Mouse (Mus musculus): ENCODE measurements at regions not wholly inside any gene's neighbourhood (a gene's known extent, or its start where the extent isn't known, plus 50 kb on each side); places are given as distances from the start of the nearest gene placed in this dataset.

DNA sequence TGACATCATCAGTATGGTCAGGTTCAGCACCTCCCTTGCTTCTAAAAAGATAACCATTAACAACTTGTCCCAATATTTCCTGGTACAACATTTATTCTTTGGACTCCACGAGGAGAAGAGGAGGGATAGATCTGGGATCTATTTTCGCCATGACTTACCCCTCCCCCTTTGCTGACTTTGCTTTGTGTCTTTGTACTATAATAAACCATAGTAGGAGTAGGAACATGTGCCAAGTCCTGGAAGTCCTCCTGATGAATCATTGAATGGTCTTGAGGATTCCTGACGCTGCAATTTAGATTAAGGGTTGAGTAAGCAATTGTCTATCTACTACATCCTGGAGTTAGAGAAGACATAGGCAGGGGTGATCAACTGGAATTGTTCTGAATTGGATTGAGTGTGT is 71.2 kb downstream of the Rbm11 start:
- Histone ChIP-seq H3K9me3 (replicated peaks) (no peaks in the 10 kb centered on the region), H3K4me1 (ENCODE audit: insufficient read depth, low read depth, low read length) (no peaks in the 10 kb centered on the region), H3K4me3 (ENCODE audit: low read depth, low read length) (no peak overlapping the region), H3K36me3 (replicated peaks) (no peaks in the 10 kb centered on the region), H3K27me3 (ENCODE audit: insufficient read depth, low read length) (peaks cover 3% of the 10 kb centered on the region; the same call in 1 of the 2 replicates)
- ATAC-seq (ENCODE audit: extremely low read depth, insufficient number of reproducible peaks, low FRiP score, poor library complexity, severe bottlenecking) (no peak), DNase-seq (ENCODE audit: low spot score) (no peak)
- TF ChIP-seq CTCF (IDR thresholded peaks at IDR 0.05; ENCODE audit: low read depth, low read length) (no peak), TAL1 (conservative IDR thresholded peaks at IDR 0.05; ENCODE audit: low read depth, low read length) (no peak), GATA2 (IDR thresholded peaks at IDR 0.05; ENCODE audit: borderline replicate concordance, low read depth, low read length) (no peak), POLR2AphosphoS5 (IDR thresholded peaks at IDR 0.05; ENCODE audit: insufficient replicate concordance, low read depth, low read length) (no peak), GATA1 (IDR thresholded peaks at IDR 0.05; ENCODE audit: borderline replicate concordance, low read length) (no peak)

GRCm38 (mm10) chr16:75667589-75667988 is 74.9 kb downstream of the Rbm11 start:
- Histone ChIP-seq H3K27me3 (ENCODE audit: insufficient read depth, low read length) (peaks cover 3% of the 10 kb centered on the region; the same call in 1 of the 2 replicates), H3K4me3 (ENCODE audit: low read depth, low read length) (no peak overlapping the region), H3K36me3 (replicated peaks) (no peaks in the 10 kb centered on the region), H3K4me1 (ENCODE audit: insufficient read depth, low read depth, low read length) (no peaks in the 10 kb centered on the region), H3K9me3 (replicated peaks) (no peaks in the 10 kb centered on the region)
- ATAC-seq (ENCODE audit: extremely low read depth, insufficient number of reproducible peaks, low FRiP score, poor library complexity, severe bottlenecking), result no peak
- TF ChIP-seq POLR2AphosphoS5 (IDR thresholded peaks at IDR 0.05; ENCODE audit: insufficient replicate concordance, low read depth, low read length) (no peak), GATA2 (IDR thresholded peaks at IDR 0.05; ENCODE audit: borderline replicate concordance, low read depth, low read length) (no peak), TAL1 (conservative IDR thresholded peaks at IDR 0.05; ENCODE audit: low read depth, low read length) (no peak)
- DNase-seq (ENCODE audit: low spot score), result no peak

DNA sequence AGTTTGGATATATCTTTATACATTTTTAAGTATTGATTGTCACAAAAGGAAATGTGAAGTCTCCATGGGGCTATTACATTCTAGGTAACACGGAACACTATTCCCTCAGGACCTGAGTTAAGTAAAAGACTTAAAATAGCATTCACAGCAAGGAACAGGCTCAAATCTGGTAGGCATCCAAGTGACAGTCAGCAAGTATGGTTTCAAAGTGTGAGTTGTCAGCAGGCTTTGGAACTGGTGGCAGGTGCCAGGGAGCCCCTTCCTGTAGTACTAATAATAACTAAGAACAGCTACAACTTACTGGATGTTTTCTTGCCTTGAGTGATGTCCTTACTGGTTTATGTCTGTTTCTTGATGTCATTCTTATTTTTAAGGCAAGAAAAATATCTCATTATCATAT is 79.5 kb downstream of the Rbm11 start:
- DNase-seq (ENCODE audit: low spot score), result no peak
- no peaks in the 10 kb centered on the region for H3K9me3 ChIP-seq (replicated peaks)
- no peak overlapping the region for H3K4me3 ChIP-seq (ENCODE audit: low read depth, low read length)
- no peak for TF ChIP-seq TAL1 (conservative IDR thresholded peaks at IDR 0.05; ENCODE audit: low read depth, low read length)
- TF ChIP-seq POLR2AphosphoS5 (IDR thresholded peaks at IDR 0.05; ENCODE audit: insufficient replicate concordance, low read depth, low read length), result no peak
- no peak for ATAC-seq (ENCODE audit: extremely low read depth, insufficient number of reproducible peaks, low FRiP score, poor library complexity, severe bottlenecking)
- H3K27me3 ChIP-seq (ENCODE audit: insufficient read depth, low read length), result peaks cover 3% of the 10 kb centered on the region; the same call in 1 of the 2 replicates
- no peaks in the 10 kb centered on the region for H3K4me1 ChIP-seq (ENCODE audit: insufficient read depth, low read depth, low read length)
- H3K36me3 ChIP-seq (replicated peaks), result no peaks in the 10 kb centered on the region

- peak; percentile 70 for ATAC-seq (ENCODE audit: extremely low read depth, insufficient number of reproducible peaks, low FRiP score, poor library complexity, severe bottlenecking)
- no peaks in the 10 kb centered on the region for H3K9me3 ChIP-seq (replicated peaks)
- TF ChIP-seq GATA2 (IDR thresholded peaks at IDR 0.05; ENCODE audit: borderline replicate concordance, low read depth, low read length) (no peak), CTCF (IDR thresholded peaks at IDR 0.05; ENCODE audit: low read depth, low read length) (no peak; the same call in 1 of the 2 replicates), TAL1 (conservative IDR thresholded peaks at IDR 0.05; ENCODE audit: low read depth, low read length) (no peak), POLR2AphosphoS5 (IDR thresholded peaks at IDR 0.05; ENCODE audit: insufficient replicate concordance, low read depth, low read length) (no peak)
- H3K4me1 ChIP-seq (ENCODE audit: insufficient read depth, low read depth, low read length), result no peaks in the 10 kb centered on the region
- no peaks in the 10 kb centered on the region for H3K36me3 ChIP-seq (replicated peaks)
- no peak overlapping the region for H3K4me3 ChIP-seq (ENCODE audit: low read depth, low read length)
- no peaks in the 10 kb centered on the region for H3K27me3 ChIP-seq (ENCODE audit: insufficient read depth, low read length)
- peak; percentile 2 for DNase-seq (ENCODE audit: low spot score)
These were observed 83.2 kb downstream of the Rbm11 start for GRCm38 (mm10) chr16:75675871-75676270.

DNA sequence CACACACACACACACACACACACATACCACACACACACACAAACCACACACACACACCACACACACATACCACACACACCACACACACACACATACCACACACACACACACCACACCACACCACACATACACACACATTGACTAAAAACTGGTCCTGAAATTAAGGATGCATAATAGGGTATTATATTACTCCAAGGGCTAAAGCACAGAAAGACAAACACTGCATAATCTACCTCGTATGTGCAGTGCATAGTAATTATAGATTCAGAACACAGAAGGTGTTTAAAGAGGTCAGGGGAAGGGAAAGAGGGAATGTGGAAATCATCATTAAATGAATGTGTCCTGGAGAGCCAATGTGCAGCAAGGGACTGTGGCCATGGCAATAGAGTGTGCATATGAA is 84.5 kb downstream of the Rbm11 start:
- Histone ChIP-seq H3K4me1 (ENCODE audit: insufficient read depth, low read depth, low read length) (no peaks in the 10 kb centered on the region), H3K36me3 (replicated peaks) (no peaks in the 10 kb centered on the region), H3K4me3 (ENCODE audit: low read depth, low read length) (no peak overlapping the region), H3K27me3 (ENCODE audit: insufficient read depth, low read length) (no peaks in the 10 kb centered on the region), H3K9me3 (replicated peaks) (no peaks in the 10 kb centered on the region)
- no peak for ATAC-seq (ENCODE audit: extremely low read depth, insufficient number of reproducible peaks, low FRiP score, poor library complexity, severe bottlenecking)
- no peak for TF ChIP-seq GATA1 (IDR thresholded peaks at IDR 0.05; ENCODE audit: borderline replicate concordance, low read length)
- no peak for TF ChIP-seq TAL1 (conservative IDR thresholded peaks at IDR 0.05; ENCODE audit: low read depth, low read length)
- TF ChIP-seq CTCF (IDR thresholded peaks at IDR 0.05; ENCODE audit: low read depth, low read length), result no peak
- no peak for TF ChIP-seq GATA2 (IDR thresholded peaks at IDR 0.05; ENCODE audit: borderline replicate concordance, low read depth, low read length)
- TF ChIP-seq POLR2AphosphoS5 (IDR thresholded peaks at IDR 0.05; ENCODE audit: insufficient replicate concordance, low read depth, low read length), result no peak
- DNase-seq (ENCODE audit: low spot score), result no peak
